Mouse (Mus musculus) hindbrain, postnatal 0 days (tissue): Measurements from ENCODE around the gene Prpf40b. TPM values are rescaled to one million over a fixed set of nuclear protein-coding genes. Genes with fewer than 3 reads are reported as not detected.
A peak's percentile ranks its signal among the peaks of the same experiment; 100 is the strongest.

Experiments
- ATAC-seq: fragments of 200-750 bp; cut with Nextera tagmentation; 2 replicates; pipeline ENCODE4 v1.8.0; 2017; ENCODE audit warnings: mild to moderate bottlenecking, moderate TSS enrichment, moderate library complexity
- DNase-seq: peaks from one replicate; pipeline ENCODE4 v3.0.0-alpha.2; 2015; ENCODE audit warnings: low spot score
- H3K27ac ChIP-seq: fragments of 300-500 bp; sonication (generic); 2 replicates; pipeline ENCODE4 v1.5.1; 2014; ENCODE audit warnings: mild to moderate bottlenecking
- H3K27me3 ChIP-seq: fragments of 300-500 bp; sonication (generic); 2 replicates; pipeline ENCODE4 v1.6.1; 2014; ENCODE audit warnings: low read length, mixed read lengths; ENCODE audit not compliant: insufficient read depth
- H3K36me3 ChIP-seq: fragments of 300-500 bp; sonication (generic); 2 replicates; pipeline ENCODE4 v1.6.1; 2014; ENCODE audit warnings: low read length, mixed read lengths; ENCODE audit not compliant: insufficient read depth
- H3K4me1 ChIP-seq: fragments of 300-500 bp; sonication (generic); 2 replicates; pipeline ENCODE4 v1.6.1; 2014; ENCODE audit warnings: antibody characterized with exemption, low read length, mixed read lengths; ENCODE audit not compliant: insufficient read depth
- H3K4me2 ChIP-seq: fragments of 300-500 bp; sonication (generic); 2 replicates; pipeline ENCODE4 v1.6.1; 2014; ENCODE audit warnings: low read depth, mild to moderate bottlenecking, low read length, moderate library complexity, mixed read lengths
- H3K4me3 ChIP-seq: fragments of 300-500 bp; sonication (generic); 2 replicates; pipeline ENCODE4 v1.5.1; 2014; ENCODE audit warnings: low read length
- H3K9ac ChIP-seq: fragments of 300-500 bp; sonication (generic); replicated peaks from 2 replicates; pipeline ENCODE4 v1.6.1; 2014; ENCODE audit warnings: mild to moderate bottlenecking, low read length, moderate library complexity, mixed read lengths
- H3K9me3 ChIP-seq: fragments of 300-500 bp; sonication (generic); 2 replicates; pipeline ENCODE4 v1.6.1; 2016; ENCODE audit warnings: low read length, mixed read lengths
- CTCF ChIP-seq: IDR thresholded peaks from 2 replicates; pipeline ENCODE4 v1.5.1; 2016; ENCODE audit warnings: antibody characterized with exemption, control low read depth, low read depth
- WGBS: fragments of 180-500 bp; shearing (Covaris S2); extraction: QIAGEN DNeasy Blood & Tissue Kit; methylation state at CpG from one replicate; pipeline ENCODE4 v1.1.7; 2014; 5-methylcytosine and 5-hydroxymethylcytosine counted together
- polyA plus RNA-seq: library from polyadenylated mRNA; unstranded; fragments of >200 nt; fragmentation: Nextera tagmentation; extraction: Ambion mirVana; gene quantifications from 2 replicates; pipeline ENCODE4 v1.2.1, GENCODE M21; 2015
- total RNA-seq: library from RNA; depleted of rRNA; stranded (reverse); fragments of >200 nt; gene quantifications from 2 replicates; pipeline ENCODE4 v1.2.3, GENCODE M21; 2014

Prpf40b gene
- total and polyA plus RNA-seq, 2 experiments from 2014 or later, result 94.2 to 101 TPM

- peaks cover 9% of the 10 kb centered on the region; the same call in 1 of the 2 replicates for H3K4me1 ChIP-seq
- H3K4me2 ChIP-seq, result no peak overlapping the region
- WGBS, result 31% methylated on average over 6 of the region's 6 CpGs
- H3K27me3 ChIP-seq, result no peaks in the 10 kb centered on the region
- H3K27ac ChIP-seq, result peak overlapping the region; percentile 80
- H3K4me3 ChIP-seq, result no peak overlapping the region
- TF ChIP-seq CTCF, result no peak
- DNase-seq (peak; percentile 72), ATAC-seq (peak; percentile 67; the same call in 1 of the 2 replicates)
- no peaks in the 10 kb centered on the region for H3K9me3 ChIP-seq
- no peaks in the 10 kb centered on the region for H3K36me3 ChIP-seq
- no peak overlapping the region for H3K9ac ChIP-seq
Measured at GRCm38 (mm10) chr15:99334500-99334899, 39.6 kb downstream of the Prpf40b start.

- no peak for TF ChIP-seq CTCF
- no peak overlapping the region for H3K4me2 ChIP-seq
- no peaks in the 10 kb centered on the region for H3K27me3 ChIP-seq
- H3K36me3 ChIP-seq, result no peaks in the 10 kb centered on the region
- 80% methylated on average over 8 of the region's 8 CpGs for WGBS
- H3K4me3 ChIP-seq, result no peak overlapping the region
- no peaks in the 10 kb centered on the region for H3K9me3 ChIP-seq
- no peak overlapping the region for H3K9ac ChIP-seq
- H3K4me1 ChIP-seq, result peaks cover 9% of the 10 kb centered on the region; the same call in 1 of the 2 replicates
- ATAC-seq (no peak), DNase-seq (no peak)
- H3K27ac ChIP-seq, result no peak overlapping the region
Measured at GRCm38 (mm10) chr15:99335801-99336320, 41.0 kb downstream of the Prpf40b start.

DNA sequence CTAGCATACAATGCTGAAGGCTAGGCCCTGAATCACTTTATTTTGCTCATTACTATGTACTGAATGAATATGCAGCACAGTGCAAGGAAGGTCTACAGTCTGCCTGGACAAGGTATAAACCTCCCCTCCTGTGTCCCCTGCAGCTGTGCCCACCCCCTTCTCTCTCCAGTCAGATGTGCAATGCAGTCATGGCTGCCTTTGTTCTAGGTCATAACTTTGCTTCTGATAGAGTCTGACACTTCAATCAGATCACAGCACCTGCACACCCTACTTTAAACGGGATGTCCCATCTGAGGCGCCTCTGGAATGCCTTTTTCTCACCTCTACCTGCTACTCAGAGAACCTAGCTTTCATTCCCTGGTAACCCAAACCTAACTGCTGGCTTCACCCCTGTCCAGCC lies 44.0 kb downstream of the Prpf40b start:
- no peak for TF ChIP-seq CTCF
- Histone ChIP-seq H3K4me2 (no peak overlapping the region), H3K4me3 (no peak overlapping the region), H3K9me3 (no peaks in the 10 kb centered on the region), H3K4me1 (peaks cover 18% of the 10 kb centered on the region), H3K27me3 (no peaks in the 10 kb centered on the region), H3K36me3 (no peaks in the 10 kb centered on the region), H3K27ac (no peak overlapping the region), H3K9ac (no peak overlapping the region)
- WGBS, result 93% methylated on average over 2 of the region's 2 CpGs
- DNase-seq (no peak), ATAC-seq (no peak)

GRCm38 (mm10) chr15:99339669-99340068 lies 44.8 kb downstream of the Prpf40b start:
- WGBS, result 62% methylated on average over 6 of the region's 6 CpGs
- H3K4me3 ChIP-seq, result no peak overlapping the region
- H3K36me3 ChIP-seq, result no peaks in the 10 kb centered on the region
- H3K9me3 ChIP-seq, result no peaks in the 10 kb centered on the region
- no peak for DNase-seq
- TF ChIP-seq CTCF, result no peak
- peaks cover 18% of the 10 kb centered on the region for H3K4me1 ChIP-seq
- H3K27ac ChIP-seq, result no peak overlapping the region
- H3K27me3 ChIP-seq, result no peaks in the 10 kb centered on the region
- no peak overlapping the region for H3K4me2 ChIP-seq
- ATAC-seq, result no peak
- no peak overlapping the region for H3K9ac ChIP-seq

DNA sequence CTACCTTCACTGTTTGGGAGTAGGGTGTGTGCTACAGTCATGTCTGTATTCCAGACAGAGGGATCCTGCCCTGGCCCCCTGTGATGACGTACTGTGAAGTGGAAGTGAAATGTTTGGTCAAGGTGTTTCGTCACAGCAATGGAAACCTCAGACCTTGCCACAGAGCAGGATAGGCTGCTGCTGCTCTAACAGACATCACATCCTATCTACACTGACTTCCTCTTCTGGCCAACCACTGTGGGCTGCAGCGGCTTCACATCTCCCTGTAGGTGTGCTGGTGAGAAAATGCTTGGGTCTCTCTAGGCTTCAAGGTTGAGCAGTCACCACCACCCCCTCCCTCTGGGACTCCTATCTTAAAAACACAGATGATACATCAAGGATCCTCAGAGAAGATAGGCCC lies 46.2 kb downstream of the Prpf40b start:
- H3K27ac ChIP-seq, result no peak overlapping the region
- no peak overlapping the region for H3K4me3 ChIP-seq
- ATAC-seq (no peak), DNase-seq (no peak)
- no peak overlapping the region for H3K9ac ChIP-seq
- WGBS, result 97% methylated on average over 3 of the region's 3 CpGs
- no peak overlapping the region for H3K4me2 ChIP-seq
- H3K9me3 ChIP-seq, result no peaks in the 10 kb centered on the region
- no peaks in the 10 kb centered on the region for H3K36me3 ChIP-seq
- TF ChIP-seq CTCF, result no peak
- H3K4me1 ChIP-seq, result peaks cover 22% of the 10 kb centered on the region
- H3K27me3 ChIP-seq, result no peaks in the 10 kb centered on the region

GRCm38 (mm10) chr15:99342194-99342981 lies 47.5 kb downstream of the Prpf40b start:
- Histone ChIP-seq H3K36me3 (no peaks in the 10 kb centered on the region), H3K4me3 (no peak overlapping the region), H3K27ac (peak overlapping the region; percentile 57; the same call in 1 of the 2 replicates), H3K9ac (no peak overlapping the region), H3K4me1 (peaks cover 22% of the 10 kb centered on the region), H3K27me3 (no peaks in the 10 kb centered on the region), H3K9me3 (no peaks in the 10 kb centered on the region), H3K4me2 (no peak overlapping the region)
- DNase-seq (no peak), ATAC-seq (no peak)
- TF ChIP-seq CTCF, result no peak
- 59% methylated on average over 9 of the region's 9 CpGs for WGBS
